Mouse (Mus musculus): ENCODE data around the gene Hook1.
"Not testable (repeated sequence)": the region's sequence is repeated elsewhere in the genome, so short reads cannot be mapped to it uniquely, and the experiment has no call there.

The Hook1 gene

GRCm38 (mm10) chr4:95966928-95967724 is at the start of gene Hook1:
Gene Hook1 (plus strand): TSS chr4:95967240.
- peak; percentile 92 to 95 for DNase-seq (ENCODE audit: low spot score in 2 of 2)

DNA sequence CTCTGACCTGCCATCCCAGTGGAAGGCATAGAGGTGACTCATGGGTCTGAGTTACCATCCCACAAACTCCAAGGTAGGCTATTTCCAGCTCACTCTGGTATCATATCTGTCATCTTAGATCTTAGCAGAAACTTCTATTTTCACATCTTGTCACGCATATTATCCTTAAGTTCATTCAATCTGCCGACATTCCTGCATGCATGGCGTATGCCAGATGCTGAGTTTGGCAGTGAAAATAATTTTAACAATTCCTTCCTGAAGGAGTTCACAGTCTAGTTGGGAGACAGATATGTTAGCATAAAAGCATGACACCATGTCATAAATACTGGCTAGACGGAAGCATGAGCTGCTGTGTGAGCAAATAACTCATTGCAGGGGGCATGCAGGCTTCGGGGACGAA is 49.3 kb upstream of the Hook1 start:
- DNase-seq (ENCODE audit: low spot score in 2 of 2) = no peak

- no peak for DNase-seq (ENCODE audit: low spot score in 2 of 2)
Observed at GRCm38 (mm10) chr4:95920448-95920847, 46.6 kb upstream of the Hook1 start.

GRCm38 (mm10) chr4:95924210-95925184 is 42.5 kb upstream of the Hook1 start:
- DNase-seq (ENCODE audit: low spot score in 2 of 2) = peak; percentile 85 to 86

GRCm38 (mm10) chr4:95928846-95929245 is 38.2 kb upstream of the Hook1 start:
- no peak for DNase-seq (ENCODE audit: low spot score in 2 of 2)

- DNase-seq (ENCODE audit: low spot score in 2 of 2) = no peak
Observed at GRCm38 (mm10) chr4:95929936-95930335, 37.1 kb upstream of the Hook1 start.

DNA sequence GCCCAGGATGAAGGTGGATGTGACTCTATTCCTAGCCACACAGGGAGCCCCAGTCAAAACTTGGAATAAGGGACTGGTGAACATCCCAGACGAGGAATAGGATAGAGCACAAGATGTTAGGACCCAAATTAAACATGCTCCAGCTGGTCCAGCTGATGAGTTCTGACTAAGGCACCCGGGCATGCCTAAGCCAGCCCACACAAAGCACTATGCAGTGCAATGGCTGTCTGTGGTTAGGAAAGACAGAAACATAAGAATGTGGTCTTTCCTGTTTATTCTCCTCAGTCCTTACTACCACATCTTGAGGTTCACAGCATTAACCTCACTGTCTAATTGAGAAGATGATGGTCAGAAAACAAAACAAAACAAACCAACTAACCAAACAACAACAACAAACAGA is 35.7 kb upstream of the Hook1 start:
- no peak for DNase-seq (ENCODE audit: low spot score in 2 of 2)

GRCm38 (mm10) chr4:95933801-95934356 is 33.2 kb upstream of the Hook1 start:
- DNase-seq (ENCODE audit: low spot score in 2 of 2) = no peak

GRCm38 (mm10) chr4:95934384-95935035 is 32.5 kb upstream of the Hook1 start:
- no peak for DNase-seq (ENCODE audit: low spot score in 2 of 2)

GRCm38 (mm10) chr4:95938701-95939100 is 28.3 kb upstream of the Hook1 start:
- DNase-seq (ENCODE audit: low spot score in 2 of 2) = no peak

GRCm38 (mm10) chr4:95947896-95948295 is 19.1 kb upstream of the Hook1 start:
- DNase-seq (ENCODE audit: low spot score in 2 of 2) = no peak

GRCm38 (mm10) chr4:95953328-95953727 is 13.7 kb upstream of the Hook1 start:
- no peak for DNase-seq (ENCODE audit: low spot score in 2 of 2)

DNA sequence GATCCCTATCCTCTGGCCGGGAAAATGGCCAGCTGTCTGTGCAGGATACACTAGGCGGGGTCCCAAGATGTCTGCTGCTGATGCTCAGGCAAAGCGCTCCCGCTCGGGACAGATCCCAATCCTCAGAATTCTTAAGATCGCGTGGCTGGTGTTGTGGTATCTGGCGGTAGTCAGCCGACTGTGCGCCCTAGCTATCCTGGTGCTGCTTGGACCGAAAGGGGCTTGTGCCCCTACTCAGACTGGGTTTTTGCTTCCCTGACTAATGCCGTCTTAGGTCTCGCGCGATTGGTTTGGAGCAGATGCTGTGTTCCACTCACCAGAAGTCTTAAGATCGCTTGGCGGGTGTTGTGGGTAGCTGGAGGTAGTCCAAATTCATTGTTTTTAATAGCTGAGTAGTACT is 15.2 kb downstream of the Hook1 start:
- DNase-seq (ENCODE audit: low spot score in 2 of 2) = not testable (repeated sequence)

DNA sequence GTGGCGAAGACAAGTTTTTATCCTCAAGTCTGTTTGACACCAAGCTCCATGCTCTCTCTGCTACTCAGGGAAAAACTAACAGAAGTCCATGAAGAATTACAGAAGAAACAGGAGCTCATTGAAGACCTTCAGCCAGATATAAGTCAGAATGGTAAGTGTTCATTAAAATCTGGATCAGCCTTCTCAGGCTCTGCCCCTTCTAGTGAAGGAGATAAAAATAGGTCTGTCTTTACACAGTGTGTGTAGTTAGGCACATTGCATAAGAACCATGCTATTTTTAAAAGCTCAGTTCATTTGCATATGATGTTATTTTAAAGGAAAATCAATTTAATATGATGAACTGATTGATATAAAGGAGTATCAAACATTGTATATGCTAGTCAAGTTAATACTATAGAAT is 49.8 kb downstream of the Hook1 start:
- no peak for DNase-seq (ENCODE audit: low spot score in 2 of 2)

DNA sequence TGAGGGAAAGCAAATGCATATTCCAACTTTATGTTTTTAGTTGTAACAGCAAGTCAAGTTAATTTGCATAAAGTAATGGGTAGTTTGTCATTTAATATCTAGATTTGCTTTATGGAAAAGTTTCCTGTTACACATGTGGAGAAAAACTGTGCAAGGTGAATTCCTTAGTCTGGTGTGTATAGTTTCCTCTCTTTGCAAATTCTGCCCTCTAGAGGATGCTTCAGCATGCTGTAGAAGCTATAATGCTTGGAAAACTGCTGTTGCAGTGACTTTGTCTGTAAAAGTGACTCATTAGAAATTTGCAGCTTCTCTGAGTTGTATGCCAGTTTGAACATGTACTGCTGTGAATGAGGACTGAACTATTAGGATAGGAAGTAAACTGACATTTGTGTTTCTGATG is 55.8 kb downstream of the Hook1 start:
- DNase-seq (ENCODE audit: low spot score in 2 of 2) = no peak

DNA sequence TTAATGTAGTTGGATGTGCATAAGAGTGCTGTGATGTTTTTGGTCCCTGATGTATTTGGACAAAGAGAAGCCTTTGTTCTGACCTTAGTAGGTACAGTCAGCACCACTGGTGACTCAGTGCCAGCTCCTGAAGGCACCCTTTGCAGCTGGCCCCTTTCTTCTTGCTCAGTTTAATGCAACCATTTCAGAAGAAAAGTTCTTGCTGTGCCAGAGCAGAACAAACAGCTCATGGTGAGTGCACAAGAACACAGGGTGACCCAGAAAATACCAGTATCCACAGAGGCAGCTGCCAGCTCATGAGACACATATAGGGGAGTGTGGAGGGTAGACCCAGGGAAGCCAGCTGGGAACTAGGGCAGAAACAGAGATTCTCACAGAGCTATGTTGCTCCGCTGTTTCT is 61.4 kb downstream of the Hook1 start:
- DNase-seq (ENCODE audit: low spot score in 2 of 2) = peak in 1 of 2 experiments; percentile 30

GRCm38 (mm10) chr4:96060106-96060505 is 93.1 kb downstream of the Hook1 start:
- DNase-seq (ENCODE audit: low spot score in 2 of 2) = no peak

DNA sequence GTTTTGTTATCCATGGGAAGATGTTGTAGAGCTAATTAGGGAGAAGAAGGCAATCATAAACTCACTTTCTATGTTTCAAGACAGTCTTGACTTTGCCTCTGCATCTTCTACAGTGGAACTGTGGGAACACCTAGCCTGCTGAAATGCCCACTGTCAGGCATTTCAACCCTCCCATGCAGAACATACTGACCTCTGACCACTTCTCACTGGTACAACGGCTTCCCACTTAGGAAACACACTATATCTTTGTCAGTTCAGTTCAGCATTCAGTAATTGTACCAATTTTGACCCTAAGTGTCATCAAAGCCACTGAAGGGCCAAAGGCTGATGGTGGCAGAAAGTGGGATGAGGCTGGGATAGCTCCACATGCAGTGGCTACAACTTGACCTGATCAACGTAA is 95.0 kb downstream of the Hook1 start:
- no peak for DNase-seq (ENCODE audit: low spot score in 2 of 2)

Data from right cerebral cortex, adult 2 months (tissue).